Mouse (Mus musculus) kidney, embryonic 15.5 days (tissue): ENCODE results near the gene 4930558C23Rik. TPM values are rescaled to one million over a fixed set of nuclear protein-coding genes. Genes with fewer than 3 reads are reported as not detected.
"Not testable (repeated sequence)": the region's sequence is repeated elsewhere in the genome, so short reads cannot be mapped to it uniquely, and the experiment has no call there.

ENCODE experiments used
- ATAC-seq: fragments of 200-750 bp; cut with Nextera tagmentation; replicated peaks from 2 replicates; pipeline ENCODE4 v1.8.0; 2017; ENCODE audit warnings: moderate TSS enrichment; ENCODE audit not compliant: low FRiP score
- H3K27ac ChIP-seq: fragments of 300-500 bp; sonication (generic); 2 replicates; pipeline ENCODE4 v1.5.1; 2015; ENCODE audit warnings: mild to moderate bottlenecking, inconsistent platforms
- H3K27me3 ChIP-seq: fragments of 300-500 bp; sonication (generic); 2 replicates; pipeline ENCODE4 v1.6.1; 2015; ENCODE audit warnings: inconsistent platforms
- H3K36me3 ChIP-seq: fragments of 300-500 bp; sonication (generic); 2 replicates; pipeline ENCODE4 v1.6.1; 2015; ENCODE audit warnings: inconsistent platforms
- H3K4me1 ChIP-seq: fragments of 300-500 bp; sonication (generic); 2 replicates; pipeline ENCODE4 v1.6.1; 2015; ENCODE audit warnings: inconsistent platforms
- H3K4me2 ChIP-seq: fragments of 300-500 bp; sonication (generic); 2 replicates; pipeline ENCODE4 v1.6.1; 2015; ENCODE audit warnings: moderate library complexity, mild to moderate bottlenecking, inconsistent platforms
- H3K4me3 ChIP-seq: fragments of 300-500 bp; sonication (generic); replicated peaks from 2 replicates; pipeline ENCODE4 v1.5.1; 2015; ENCODE audit warnings: mild to moderate bottlenecking, inconsistent platforms
- H3K9ac ChIP-seq: fragments of 300-500 bp; sonication (generic); 2 replicates; pipeline ENCODE4 v1.6.1; 2015; ENCODE audit warnings: mild to moderate bottlenecking, inconsistent platforms
- H3K9me3 ChIP-seq: fragments of 300-500 bp; sonication (generic); replicated peaks from 2 replicates; pipeline ENCODE4 v1.6.1; 2016; ENCODE audit warnings: inconsistent platforms
- WGBS: fragments of 180-500 bp; shearing (Covaris S2); methylation state at CpG from one replicate; pipeline ENCODE4 v1.1.7; 2015; ENCODE audit warnings: mixed read lengths; 5-methylcytosine and 5-hydroxymethylcytosine counted together
- polyA plus RNA-seq: library from polyadenylated mRNA; unstranded; fragments of >200 nt; fragmentation: Nextera tagmentation; extraction: Ambion mirVana; gene quantifications from 2 replicates; pipeline ENCODE4 v1.2.1, GENCODE M21; 2015

4930558C23Rik gene
- polyA plus RNA-seq, 1 experiment from 2014 or later: not detected

DNA sequence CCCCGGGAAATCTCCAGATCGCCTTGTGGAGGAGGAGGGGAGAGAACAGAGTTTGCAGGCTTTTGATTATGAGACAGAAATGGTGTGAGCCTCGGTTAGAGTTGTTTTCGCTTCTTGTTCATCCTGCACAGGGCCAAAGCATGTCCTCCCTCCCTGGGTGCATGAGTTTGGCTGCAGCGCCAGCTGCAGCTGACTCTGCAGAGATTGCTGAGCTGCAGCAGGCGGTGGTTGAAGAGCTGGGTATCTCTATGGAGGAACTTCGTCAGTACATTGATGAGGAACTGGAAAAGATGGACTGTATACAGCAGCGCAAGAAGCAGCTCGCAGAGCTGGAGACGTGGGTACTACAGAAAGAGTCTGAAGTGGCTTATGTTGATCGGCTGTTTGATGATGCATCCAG lies 25.8 kb upstream of the 4930558C23Rik start:
- not testable (repeated sequence) for H3K36me3 ChIP-seq, H3K9ac ChIP-seq, H3K4me2 ChIP-seq, H3K27me3 ChIP-seq, ATAC-seq, H3K4me3 ChIP-seq, H3K9me3 ChIP-seq, H3K27ac ChIP-seq, H3K4me1 ChIP-seq
- 80% methylated on average over 5 of the region's 11 CpGs for WGBS

DNA sequence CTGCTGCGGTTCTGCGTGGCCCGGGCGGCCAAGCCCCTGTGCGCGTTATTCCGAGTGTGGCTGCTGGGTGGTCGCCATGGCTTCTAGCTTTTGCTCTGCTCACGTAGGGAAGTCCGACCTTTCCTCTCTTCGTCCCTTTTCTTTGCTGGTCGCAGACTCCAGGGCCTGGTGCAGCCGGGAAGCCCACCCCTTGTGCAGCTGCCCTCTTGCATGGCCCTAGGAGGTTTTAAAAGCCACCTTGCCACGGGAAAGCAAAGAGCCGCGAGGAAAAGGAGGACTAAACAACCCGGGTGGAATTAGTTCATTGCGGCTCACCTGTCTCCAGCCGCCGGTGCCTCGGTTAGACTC lies 25.2 kb upstream of the 4930558C23Rik start:
- not testable (repeated sequence) for H3K9ac ChIP-seq, H3K4me1 ChIP-seq, H3K27ac ChIP-seq, H3K9me3 ChIP-seq, ATAC-seq, H3K27me3 ChIP-seq, H3K36me3 ChIP-seq
- H3K4me3 ChIP-seq: peak overlapping the region; percentile 29
- 19% methylated on average over 16 of the region's 21 CpGs for WGBS
- peak overlapping the region; percentile 60 for H3K4me2 ChIP-seq

DNA sequence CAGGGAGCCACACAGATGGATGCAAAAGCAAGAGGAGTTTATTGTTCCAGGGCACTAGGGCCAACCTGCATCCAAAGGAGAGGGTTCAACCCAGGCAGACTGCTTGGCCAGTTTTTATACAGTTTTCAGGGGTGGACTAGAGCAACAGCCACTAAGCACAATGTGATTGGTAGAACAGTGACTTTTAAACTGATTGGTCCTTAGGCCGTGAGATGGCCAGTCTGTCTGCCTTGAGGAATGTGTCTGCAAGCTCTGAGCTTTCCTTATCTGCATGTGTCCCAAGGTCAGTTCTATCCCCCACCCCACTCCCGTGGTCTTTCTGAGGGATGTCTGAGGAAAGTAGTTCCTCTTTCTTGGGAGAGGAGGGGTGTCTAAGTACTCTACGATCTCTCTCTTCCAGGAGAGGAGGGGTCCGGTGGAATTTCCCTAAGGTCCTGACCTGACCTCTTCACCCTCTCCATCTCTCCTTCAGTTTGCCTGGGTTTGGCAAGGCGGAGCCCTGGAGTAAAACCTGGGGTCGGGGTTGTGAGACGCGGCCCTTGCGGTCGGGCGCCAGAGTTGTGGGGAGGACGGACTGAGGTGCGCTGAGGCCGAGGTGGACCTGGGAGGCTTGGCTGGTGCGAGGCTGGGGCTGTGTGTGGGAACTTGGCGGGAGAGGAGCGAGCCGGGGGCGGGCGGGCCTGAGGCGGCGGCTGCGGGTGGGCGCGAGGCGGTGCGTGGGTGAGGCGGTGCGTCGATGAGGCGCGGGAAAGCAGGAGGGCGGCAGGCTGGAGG lies 24.7 kb upstream of the 4930558C23Rik start:
- 33% methylated on average over 13 of the region's 33 CpGs for WGBS
- peak overlapping the region; percentile 60 for H3K4me2 ChIP-seq
- peak; percentile 83 for ATAC-seq
- peak overlapping the region; percentile 29 for H3K4me3 ChIP-seq
- H3K4me1 ChIP-seq, H3K27me3 ChIP-seq, H3K9ac ChIP-seq, H3K9me3 ChIP-seq, H3K36me3 ChIP-seq, H3K27ac ChIP-seq: not testable (repeated sequence)

DNA sequence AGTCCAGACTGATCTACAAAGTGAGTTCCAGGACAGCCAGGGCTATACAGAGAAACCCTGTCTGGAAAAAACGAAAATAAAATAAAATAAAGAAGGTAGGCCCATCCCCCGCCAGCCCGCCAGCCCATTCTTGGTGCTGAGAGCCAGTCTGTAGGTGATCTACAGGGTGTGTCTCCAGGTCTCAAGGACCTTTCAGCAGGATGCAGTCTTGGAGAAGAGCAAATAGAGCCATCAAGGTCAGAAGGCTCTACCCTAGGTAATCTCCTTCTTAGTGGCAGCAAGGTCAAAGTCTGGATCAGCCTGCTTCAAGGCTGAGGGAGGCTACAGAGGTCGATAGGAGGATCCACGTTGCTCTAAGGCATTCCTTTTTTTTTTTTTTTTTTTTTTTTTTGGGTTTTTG lies 23.8 kb upstream of the 4930558C23Rik start:
- H3K27ac ChIP-seq, H3K36me3 ChIP-seq, ATAC-seq, H3K27me3 ChIP-seq, H3K9ac ChIP-seq, H3K9me3 ChIP-seq, H3K4me2 ChIP-seq, H3K4me1 ChIP-seq, H3K4me3 ChIP-seq: not testable (repeated sequence)
- WGBS: 93% methylated on average over 5 of the region's 5 CpGs

DNA sequence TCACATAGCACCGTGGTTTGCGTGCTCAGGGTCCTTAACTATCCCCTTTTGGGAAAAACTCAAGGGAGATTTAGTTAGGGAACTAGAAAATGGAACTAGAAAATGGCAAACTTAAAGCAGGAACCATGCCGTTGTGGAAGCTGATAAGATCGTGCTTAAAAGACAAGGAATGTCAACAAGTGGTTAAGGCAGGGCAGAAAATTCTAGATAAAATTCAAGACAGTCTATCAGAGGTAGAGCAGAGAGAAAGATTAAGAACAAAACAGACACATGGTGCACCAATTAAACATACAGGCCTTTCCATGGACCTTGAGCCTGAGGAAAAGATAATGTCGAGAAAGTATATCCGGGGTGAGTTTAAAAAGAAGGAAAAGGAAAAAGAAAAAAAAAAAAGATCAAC lies 15.2 kb upstream of the 4930558C23Rik start:
- H3K4me3 ChIP-seq: no peak overlapping the region
- H3K27me3 ChIP-seq: no peaks in the 10 kb centered on the region
- H3K4me2 ChIP-seq: no peak overlapping the region
- no peak for ATAC-seq
- H3K9me3 ChIP-seq: peaks cover 16% of the 10 kb centered on the region
- H3K4me1 ChIP-seq: no peaks in the 10 kb centered on the region
- H3K36me3 ChIP-seq: no peaks in the 10 kb centered on the region
- H3K27ac ChIP-seq: no peak overlapping the region
- 88% methylated on average over 6 of the region's 6 CpGs for WGBS
- no peak overlapping the region for H3K9ac ChIP-seq

DNA sequence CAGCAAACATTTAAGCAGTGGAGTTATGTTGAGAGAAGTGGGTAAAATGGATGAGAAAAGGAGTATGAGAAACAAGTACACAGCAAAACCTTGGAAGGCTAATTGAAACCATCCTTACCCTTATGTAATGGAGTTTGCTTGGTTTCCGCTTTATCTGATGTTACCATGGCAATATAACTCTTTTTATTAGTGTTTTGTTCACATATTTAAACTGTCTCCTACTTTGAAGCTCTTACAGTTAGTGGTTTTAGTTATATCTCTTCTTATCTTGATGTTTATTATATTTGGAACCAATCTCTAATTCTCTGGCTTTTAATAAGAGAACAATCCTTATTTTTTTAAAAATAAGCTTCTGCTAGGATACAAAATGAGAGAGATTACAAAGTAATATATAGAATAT lies 9.6 kb upstream of the 4930558C23Rik start:
- H3K27me3 ChIP-seq: no peaks in the 10 kb centered on the region
- no peaks in the 10 kb centered on the region; the same call in 1 of the 2 replicates for H3K9me3 ChIP-seq
- no peaks in the 10 kb centered on the region for H3K36me3 ChIP-seq
- no peak overlapping the region for H3K27ac ChIP-seq
- H3K4me1 ChIP-seq: no peaks in the 10 kb centered on the region
- no peak for ATAC-seq
- H3K9ac ChIP-seq: no peak overlapping the region
- H3K4me3 ChIP-seq: no peak overlapping the region
- WGBS: 89% methylated on average over 1 of the region's 1 CpGs
- no peak overlapping the region for H3K4me2 ChIP-seq

DNA sequence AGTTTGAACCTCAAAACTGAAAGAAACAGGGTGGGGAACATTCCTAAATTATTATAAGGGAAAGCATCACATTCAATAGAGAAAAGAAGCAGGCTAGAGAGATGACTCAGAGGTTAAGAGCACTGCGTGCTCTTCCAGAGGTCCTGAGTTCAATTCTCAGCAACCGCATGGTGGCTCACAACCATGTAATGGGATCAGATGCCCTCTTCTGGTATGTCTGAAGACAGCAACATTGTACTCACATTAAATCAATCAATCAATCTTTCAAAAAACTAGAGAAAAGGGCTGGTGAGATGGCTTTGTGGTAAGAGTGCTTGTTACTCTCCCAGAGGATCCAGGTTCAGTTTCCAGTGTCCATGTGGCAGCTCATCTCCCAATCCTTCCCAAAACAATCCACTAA lies 6.2 kb upstream of the 4930558C23Rik start:
- Histone ChIP-seq H3K9ac (no peak overlapping the region), H3K27ac (no peak overlapping the region), H3K4me1 (no peaks in the 10 kb centered on the region), H3K36me3 (no peaks in the 10 kb centered on the region), H3K4me2 (no peak overlapping the region), H3K9me3 (no peaks in the 10 kb centered on the region), H3K27me3 (no peaks in the 10 kb centered on the region), H3K4me3 (no peak overlapping the region)
- no peak for ATAC-seq
- 98% methylated on average over 2 of the region's 2 CpGs for WGBS

DNA sequence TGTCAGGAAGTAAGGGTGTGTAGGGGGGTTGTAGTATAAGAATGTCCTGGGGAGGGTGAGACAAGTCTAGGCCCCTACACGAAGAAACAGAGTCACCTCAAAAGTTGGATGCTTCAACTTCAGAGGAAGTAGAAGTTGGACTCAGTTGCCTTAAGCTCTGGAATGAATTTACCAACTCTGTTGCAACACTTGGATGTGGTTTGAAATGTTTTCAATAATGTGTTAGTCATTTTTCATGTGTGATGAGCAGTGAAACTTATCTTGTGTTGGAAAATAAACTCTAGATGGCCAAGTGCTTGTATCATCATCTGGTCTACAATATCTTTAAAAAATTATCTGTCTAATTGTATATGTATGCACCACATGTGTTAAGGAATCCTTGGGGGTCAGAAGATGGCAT lies 5.1 kb upstream of the 4930558C23Rik start:
- Histone ChIP-seq H3K27me3 (no peaks in the 10 kb centered on the region), H3K27ac (no peak overlapping the region), H3K4me3 (no peak overlapping the region), H3K9me3 (no peaks in the 10 kb centered on the region), H3K4me1 (no peaks in the 10 kb centered on the region), H3K9ac (no peak overlapping the region), H3K36me3 (no peaks in the 10 kb centered on the region), H3K4me2 (no peak overlapping the region)
- 86% methylated on average over 1 of the region's 1 CpGs for WGBS
- no peak for ATAC-seq

DNA sequence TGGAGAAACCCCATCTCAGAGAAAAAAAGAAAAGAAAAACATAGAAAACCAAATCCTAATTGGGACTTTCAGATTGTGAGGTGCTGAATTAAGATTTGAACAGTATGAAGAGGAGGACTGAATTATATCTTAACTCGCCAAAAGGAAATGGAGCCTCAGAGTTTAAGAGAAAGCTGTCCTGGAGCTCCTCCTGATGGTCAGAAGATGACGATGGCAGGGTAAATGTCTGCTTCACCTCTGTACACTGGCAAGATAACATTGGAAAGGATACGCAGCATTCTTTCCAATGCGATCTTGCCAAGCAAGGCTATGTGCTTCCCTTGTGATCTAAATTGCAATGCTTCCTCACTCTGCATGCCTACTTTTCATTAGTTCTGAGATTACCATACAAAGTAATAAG lies 8.3 kb downstream of the 4930558C23Rik start:
- H3K27ac ChIP-seq: no peak overlapping the region
- 89% methylated on average over 4 of the region's 4 CpGs for WGBS
- no peak overlapping the region for H3K9ac ChIP-seq
- H3K27me3 ChIP-seq: no peaks in the 10 kb centered on the region
- H3K4me2 ChIP-seq: no peak overlapping the region
- no peaks in the 10 kb centered on the region for H3K36me3 ChIP-seq
- no peak overlapping the region for H3K4me3 ChIP-seq
- no peak for ATAC-seq
- H3K4me1 ChIP-seq: no peaks in the 10 kb centered on the region
- peaks cover 5% of the 10 kb centered on the region; the same call in 1 of the 2 replicates for H3K9me3 ChIP-seq

DNA sequence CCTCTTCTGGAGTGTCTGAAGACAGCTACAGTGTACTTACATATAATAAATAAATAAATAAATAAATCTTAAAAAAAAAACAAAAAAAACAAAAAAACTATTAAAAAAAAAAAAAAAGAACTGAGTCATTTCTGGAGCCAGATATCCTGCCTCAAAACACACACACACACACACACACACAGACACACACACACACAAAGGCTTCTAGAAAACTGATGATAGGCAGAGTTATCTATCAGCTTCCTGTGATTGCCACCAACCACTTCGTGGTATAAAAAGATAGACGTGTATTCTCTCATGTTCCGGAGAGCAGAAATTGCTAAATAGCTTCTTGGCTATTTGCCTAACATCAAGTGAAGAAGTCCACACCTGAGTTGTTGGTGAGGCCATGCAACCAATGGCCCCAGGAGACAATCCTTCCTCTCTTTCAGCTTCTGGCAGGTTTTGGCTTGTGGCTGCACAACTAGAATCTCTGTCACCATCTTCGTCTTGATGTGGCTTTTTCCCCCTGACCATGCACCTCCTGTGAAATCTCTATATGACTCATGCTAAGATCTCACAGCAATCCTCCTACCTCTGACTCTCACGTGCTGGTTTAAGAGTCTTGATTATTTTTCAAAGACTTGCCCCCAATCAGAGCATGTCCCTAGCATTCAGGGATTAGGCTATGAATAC lies 17.1 kb downstream of the 4930558C23Rik start:
- Histone ChIP-seq H3K27me3 (no peaks in the 10 kb centered on the region), H3K36me3 (no peaks in the 10 kb centered on the region), H3K4me2 (no peak overlapping the region), H3K4me1 (no peaks in the 10 kb centered on the region), H3K9ac (no peak overlapping the region), H3K27ac (no peak overlapping the region), H3K9me3 (no peaks in the 10 kb centered on the region), H3K4me3 (no peak overlapping the region)
- 87% methylated on average over 5 of the region's 5 CpGs for WGBS
- no peak for ATAC-seq

DNA sequence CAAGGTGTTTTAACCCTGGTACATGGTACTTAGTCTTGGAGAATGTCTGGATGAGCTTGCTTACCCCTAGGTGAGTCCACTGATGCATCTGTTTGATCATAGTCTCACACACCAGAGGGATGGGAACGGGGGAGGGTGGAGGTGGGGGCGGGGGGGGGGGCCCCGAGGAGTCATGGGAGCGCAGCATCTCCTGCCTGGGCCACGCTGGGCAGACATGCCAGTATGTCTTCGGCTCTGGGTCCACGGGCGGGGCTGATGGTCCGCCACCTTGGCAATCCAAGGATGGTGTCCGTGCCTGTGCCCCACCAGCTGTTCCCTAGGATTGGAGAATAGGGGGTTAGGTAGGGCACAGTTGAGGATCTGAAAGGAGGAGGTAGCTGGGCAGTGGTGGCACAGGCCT lies 29.4 kb downstream of the 4930558C23Rik start:
- H3K36me3 ChIP-seq: no peaks in the 10 kb centered on the region
- peaks cover 17% of the 10 kb centered on the region for H3K9me3 ChIP-seq
- no peak overlapping the region for H3K4me3 ChIP-seq
- 88% methylated on average over 10 of the region's 10 CpGs for WGBS
- no peaks in the 10 kb centered on the region for H3K27me3 ChIP-seq
- no peak for ATAC-seq
- no peak overlapping the region for H3K4me2 ChIP-seq
- H3K4me1 ChIP-seq: no peaks in the 10 kb centered on the region
- H3K27ac ChIP-seq: no peak overlapping the region
- no peak overlapping the region for H3K9ac ChIP-seq

DNA sequence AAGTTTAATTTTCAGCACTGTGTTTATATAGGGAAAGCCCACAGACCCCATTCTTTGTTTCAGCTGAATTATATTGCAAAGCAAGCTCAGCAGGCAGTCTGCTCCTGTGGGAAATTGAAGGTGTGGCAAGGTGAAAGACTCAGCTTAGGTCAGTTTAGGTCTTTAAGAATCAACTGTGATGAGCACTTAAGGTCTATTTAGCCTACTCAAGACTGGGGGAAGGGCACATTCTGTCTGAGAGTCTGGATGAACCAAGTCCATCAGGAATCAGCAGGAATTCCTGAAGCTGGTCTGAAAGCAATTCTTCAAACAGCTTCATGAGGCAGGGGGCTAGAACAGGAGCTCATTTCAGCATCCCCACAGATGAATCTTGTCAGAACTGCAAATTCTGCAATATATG lies 32.5 kb downstream of the 4930558C23Rik start:
- no peaks in the 10 kb centered on the region for H3K36me3 ChIP-seq
- H3K4me1 ChIP-seq: no peaks in the 10 kb centered on the region
- no peak overlapping the region for H3K4me3 ChIP-seq
- H3K4me2 ChIP-seq: no peak overlapping the region
- H3K9ac ChIP-seq: no peak overlapping the region
- no peaks in the 10 kb centered on the region for H3K27me3 ChIP-seq
- H3K9me3 ChIP-seq: no peaks in the 10 kb centered on the region
- ATAC-seq: no peak
- no peak overlapping the region for H3K27ac ChIP-seq

DNA sequence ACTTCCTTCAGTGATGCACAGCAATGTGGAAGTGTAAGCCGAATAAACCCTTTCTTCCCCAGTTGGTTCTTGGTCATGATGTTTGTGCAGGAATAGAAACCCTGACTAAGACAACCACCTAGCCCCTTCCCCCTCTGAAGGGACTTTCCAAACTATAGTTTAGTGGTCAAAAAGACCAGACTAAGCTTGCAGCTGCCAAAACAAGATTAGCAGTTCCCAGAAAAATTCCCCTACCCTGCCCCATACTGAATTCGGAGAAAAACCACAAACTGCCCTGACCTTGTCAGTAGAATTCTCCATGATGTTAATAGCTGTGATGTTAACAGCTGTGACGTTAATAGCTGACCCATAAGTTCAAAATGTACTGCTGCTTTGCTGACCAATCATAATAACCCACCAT lies 42.4 kb downstream of the 4930558C23Rik start:
- H3K4me2 ChIP-seq, H3K9ac ChIP-seq, ATAC-seq, H3K4me3 ChIP-seq, H3K27me3 ChIP-seq, H3K36me3 ChIP-seq, H3K9me3 ChIP-seq, H3K27ac ChIP-seq, H3K4me1 ChIP-seq: not testable (repeated sequence)
- 69% methylated on average over 3 of the region's 3 CpGs for WGBS
